7 mouse cellular contexts compared by ENCODE assay signal in genomic region chr6:38549840-38550239, GRCm38 (mm10). TPM values are rescaled to one million over a fixed set of nuclear protein-coding genes. Genes with fewer than 3 reads are reported as not detected.
DNase-seq lines count a peak whose midpoint lies in the region; ATAC-seq and TF ChIP-seq lines count a peak whose summit lies in the region.
"Not testable (repeated sequence)": the region's sequence is repeated elsewhere in the genome, so short reads cannot be mapped to it uniquely, and the experiment has no call there.

No protein-coding gene starts in this region.

- not testable (repeated sequence) for H3K9me3 ChIP-seq in forebrain, embryonic 11.5 days (ENCODE audit: control insufficient read depth, low read length); heart, embryonic 13.5 days; intestine, embryonic 14.5 days (ENCODE audit: control insufficient read depth, low read length); limb, embryonic 12.5 days; lung, embryonic 14.5 days (ENCODE audit: low read depth, low read length); midbrain, postnatal 0 days (ENCODE audit: low read length)

- H3K4me1 ChIP-seq in forebrain, embryonic 11.5 days (replicated peaks; ENCODE audit: control insufficient read depth, insufficient read depth, low read length); intestine, embryonic 14.5 days (replicated peaks; ENCODE audit: control insufficient read depth, insufficient read depth, low read length); limb, embryonic 12.5 days (replicated peaks); lung, embryonic 14.5 days (ENCODE audit: insufficient read depth); midbrain, postnatal 0 days (ENCODE audit: insufficient read depth, low read length): not testable (repeated sequence)
- peaks cover 33% of the 10 kb centered on the region for H3K4me1 ChIP-seq in heart, embryonic 13.5 days

- ATAC-seq in forebrain, embryonic 11.5 days (replicated peaks; ENCODE audit: low FRiP score); heart, embryonic 13.5 days (ENCODE audit: extremely low read depth, insufficient number of reproducible peaks, low FRiP score, low TSS enrichment); intestine, embryonic 14.5 days (replicated peaks; ENCODE audit: low FRiP score, low TSS enrichment, low read depth); limb, embryonic 12.5 days (ENCODE audit: insufficient number of reproducible peaks, insufficient read depth, low FRiP score, low TSS enrichment, low read depth); lung, embryonic 14.5 days (ENCODE audit: insufficient read depth); midbrain, postnatal 0 days (ENCODE audit: low FRiP score): not testable (repeated sequence)

- DNase-seq in cerebellum, adult 11-12 months, result peak; percentile 43
- not testable (repeated sequence) for DNase-seq in forebrain, embryonic 11.5 days (ENCODE audit: low spot score); intestine, embryonic 14.5 days (ENCODE audit: low spot score); lung, embryonic 14.5 days; midbrain, postnatal 0 days (ENCODE audit: low spot score)

- 84% methylated on average over 6 of the region's 6 CpGs for WGBS in forebrain, embryonic 11.5 days
- 82% methylated on average over 6 of the region's 6 CpGs for WGBS in heart, embryonic 13.5 days
- WGBS in intestine, embryonic 14.5 days, result 74% methylated on average over 6 of the region's 6 CpGs
- 86% methylated on average over 6 of the region's 6 CpGs for WGBS in limb, embryonic 12.5 days
- 79% methylated on average over 6 of the region's 6 CpGs for WGBS in lung, embryonic 14.5 days
- 78% methylated on average over 6 of the region's 6 CpGs for WGBS in midbrain, postnatal 0 days

- H3K4me3 ChIP-seq in forebrain, embryonic 11.5 days (ENCODE audit: low read depth, low read length), result peak overlapping the region; percentile 77; the same call in 1 of the 2 replicates
- H3K4me3 ChIP-seq in heart, embryonic 13.5 days, result peak overlapping the region; percentile 72
- peak overlapping the region; percentile 64 for H3K4me3 ChIP-seq in intestine, embryonic 14.5 days (ENCODE audit: low read depth, low read length)
- H3K4me3 ChIP-seq in limb, embryonic 12.5 days (replicated peaks), result peak overlapping the region; percentile 77; the same call in 1 of the 2 replicates
- H3K4me3 ChIP-seq in lung, embryonic 14.5 days (ENCODE audit: low read depth, low read length), result peak overlapping the region; percentile 75
- H3K4me3 ChIP-seq in midbrain, postnatal 0 days (ENCODE audit: low read depth, low read length), result peak overlapping the region; percentile 68; the same call in 1 of the 2 replicates

- H3K36me3 ChIP-seq in forebrain, embryonic 11.5 days (ENCODE audit: control insufficient read depth, insufficient read depth, low read length); heart, embryonic 13.5 days; intestine, embryonic 14.5 days (ENCODE audit: control insufficient read depth, insufficient read depth, low read length); limb, embryonic 12.5 days; lung, embryonic 14.5 days (ENCODE audit: insufficient read depth); midbrain, postnatal 0 days (ENCODE audit: insufficient read depth, low read length): not testable (repeated sequence)

- not testable (repeated sequence) for H3K9ac ChIP-seq in forebrain, embryonic 11.5 days (ENCODE audit: low read length); midbrain, postnatal 0 days (replicated peaks; ENCODE audit: low read length, poor library complexity, severe bottlenecking)
- peak overlapping the region; percentile 88 for H3K9ac ChIP-seq in heart, embryonic 13.5 days
- peak overlapping the region; percentile 91 for H3K9ac ChIP-seq in intestine, embryonic 14.5 days (ENCODE audit: low read length)
- H3K9ac ChIP-seq in limb, embryonic 12.5 days (replicated peaks), result peak overlapping the region; percentile 84; the same call in 1 of the 2 replicates
- peak overlapping the region; percentile 77; the same call in 1 of the 2 replicates for H3K9ac ChIP-seq in lung, embryonic 14.5 days

- not testable (repeated sequence) for TF ChIP-seq CTCF in lung, embryonic 14.5 days (IDR thresholded peaks at IDR 0.05; ENCODE audit: low read depth); midbrain, postnatal 0 days (IDR thresholded peaks at IDR 0.05)

- H3K27ac ChIP-seq in forebrain, embryonic 11.5 days (ENCODE audit: low read depth, low read length); midbrain, postnatal 0 days (ENCODE audit: low read depth, low read length): not testable (repeated sequence)
- H3K27ac ChIP-seq in heart, embryonic 13.5 days (replicated peaks), result peak overlapping the region; percentile 99
- H3K27ac ChIP-seq in intestine, embryonic 14.5 days (ENCODE audit: low read depth), result peak overlapping the region; percentile 99; the same call in 1 of the 2 replicates
- H3K27ac ChIP-seq in limb, embryonic 12.5 days, result peak overlapping the region; percentile 99; the same call in 1 of the 2 replicates
- H3K27ac ChIP-seq in lung, embryonic 14.5 days (ENCODE audit: low read depth), result peak overlapping the region; percentile 97

- H3K4me2 ChIP-seq in forebrain, embryonic 11.5 days (ENCODE audit: low read depth, low read length, severe bottlenecking), result peak overlapping the region; percentile 75; the same call in 1 of the 2 replicates
- peak overlapping the region; percentile 74 for H3K4me2 ChIP-seq in heart, embryonic 13.5 days
- peak overlapping the region; percentile 59 for H3K4me2 ChIP-seq in intestine, embryonic 14.5 days (ENCODE audit: low read length)
- H3K4me2 ChIP-seq in limb, embryonic 12.5 days, result peak overlapping the region; percentile 66
- peak overlapping the region; percentile 81 for H3K4me2 ChIP-seq in lung, embryonic 14.5 days
- peak overlapping the region; percentile 63 for H3K4me2 ChIP-seq in midbrain, postnatal 0 days (ENCODE audit: low read depth, low read length, poor library complexity, severe bottlenecking)

- H3K27me3 ChIP-seq in forebrain, embryonic 11.5 days (ENCODE audit: control insufficient read depth, insufficient read depth, low read length); heart, embryonic 13.5 days (replicated peaks); intestine, embryonic 14.5 days (replicated peaks; ENCODE audit: control insufficient read depth, insufficient read depth, low read length); limb, embryonic 12.5 days; lung, embryonic 14.5 days (ENCODE audit: insufficient read depth, low read length); midbrain, postnatal 0 days (ENCODE audit: insufficient read depth, low read length): not testable (repeated sequence)

RNA-seq across cellular contexts. Expression of gene Luc7l2, which starts 1.3 kb away (rescaled TPM):
- 47.5 and 48.5 TPM in 2 replicates for polyA plus RNA-seq in forebrain, embryonic 11.5 days (2014; fragmentation: Nextera tagmentation; extraction: Ambion mirVana)
- 26.0 and 27.3 TPM in 2 replicates for polyA plus RNA-seq in heart, embryonic 13.5 days (2015; fragmentation: Nextera tagmentation; extraction: Ambion mirVana)
- polyA plus RNA-seq in intestine, embryonic 14.5 days (2014; fragmentation: Nextera tagmentation; extraction: Ambion mirVana), result 47.1 and 52.3 TPM in 2 replicates
- polyA plus RNA-seq in limb, embryonic 12.5 days (2016; fragmentation: Nextera tagmentation; extraction: Ambion mirVana), result 52.8 and 58.2 TPM in 2 replicates
- polyA plus RNA-seq in lung, embryonic 14.5 days (2014; fragmentation: Nextera tagmentation; extraction: Ambion mirVana), result 47.0 and 47.2 TPM in 2 replicates
- total RNA-seq in midbrain, postnatal 0 days (2014; rRNA removed), result 51.5 and 88.0 TPM in 2 replicates
- 26.2 and 40.3 TPM in 2 replicates for polyA plus RNA-seq in midbrain, postnatal 0 days (2015; fragmentation: Nextera tagmentation; extraction: Ambion mirVana)

RNA-seq across cellular contexts. Expression of gene Fmc1, which starts 16.5 kb away (rescaled TPM):
- polyA plus RNA-seq in forebrain, embryonic 11.5 days (2014; fragmentation: Nextera tagmentation; extraction: Ambion mirVana), result 107 and 110 TPM in 2 replicates
- polyA plus RNA-seq in heart, embryonic 13.5 days (2015; fragmentation: Nextera tagmentation; extraction: Ambion mirVana), result 192 and 255 TPM in 2 replicates
- 156 and 164 TPM in 2 replicates for polyA plus RNA-seq in intestine, embryonic 14.5 days (2014; fragmentation: Nextera tagmentation; extraction: Ambion mirVana)
- 99.0 and 103 TPM in 2 replicates for polyA plus RNA-seq in limb, embryonic 12.5 days (2016; fragmentation: Nextera tagmentation; extraction: Ambion mirVana)
- 102 and 109 TPM in 2 replicates for polyA plus RNA-seq in lung, embryonic 14.5 days (2014; fragmentation: Nextera tagmentation; extraction: Ambion mirVana)
- 48.3 and 48.4 TPM in 2 replicates for total RNA-seq in midbrain, postnatal 0 days (2014; rRNA removed)
- 226 and 228 TPM in 2 replicates for polyA plus RNA-seq in midbrain, postnatal 0 days (2015; fragmentation: Nextera tagmentation; extraction: Ambion mirVana)
